Mouse (Mus musculus) lung, postnatal 0 days (tissue): ENCODE results near the gene Pi4ka.

Experiments
- CTCF ChIP-seq: IDR thresholded peaks from 2 replicates; pipeline ENCODE4 v1.5.1; 2016; ENCODE audit warnings: antibody characterized with exemption, mild to moderate bottlenecking
- EP300 ChIP-seq: IDR thresholded peaks from 2 replicates; pipeline ENCODE4 v1.6.1; 2016; ENCODE audit warnings: antibody characterized with exemption, mild to moderate bottlenecking, control low read depth

- TF ChIP-seq EP300 = no peak
- TF ChIP-seq CTCF = no peak
These were observed 161.1 kb downstream of the Pi4ka start for GRCm38 (mm10) chr16:17244996-17245395.
